Mouse (Mus musculus) myocyte (in vitro differentiated cells): Measurements from ENCODE around the gene Tent4a. TPM values are rescaled to one million over a fixed set of nuclear protein-coding genes. Genes with fewer than 3 reads are reported as not detected.

Experiments used
- H3K27me3 ChIP-seq: one replicate; pipeline ENCODE4 v1.6.1; 2011; ENCODE audit not compliant: control insufficient read depth, insufficient read depth, insufficient read length
- H3K36me3 ChIP-seq: one replicate; pipeline ENCODE4 v1.6.1; 2011; ENCODE audit not compliant: control insufficient read depth, insufficient read depth
- H3K4me2 ChIP-seq: one replicate; pipeline ENCODE4 v1.6.1; 2011; ENCODE audit warnings: low read depth, control low read depth
- H3K4me3 ChIP-seq: one replicate; pipeline ENCODE4 v1.5.1; 2011; ENCODE audit warnings: mild to moderate bottlenecking, control low read depth, moderate library complexity
- H3K79me2 ChIP-seq: one replicate; pipeline ENCODE4 v1.6.1; 2011; ENCODE audit not compliant: control insufficient read depth, insufficient read depth
- H3ac ChIP-seq: one replicate; pipeline ENCODE4 v1.6.1; 2011; ENCODE audit not compliant: control insufficient read depth, insufficient read length
- CEBPB ChIP-seq: IDR thresholded peaks from 2 replicates; pipeline ENCODE4 v1.6.1; 2011; ENCODE audit warnings: mild to moderate bottlenecking, moderate library complexity; ENCODE audit not compliant: poor library complexity, insufficient read depth, severe bottlenecking
- E2F4 ChIP-seq: IDR thresholded peaks from one replicate; pipeline ENCODE4 v1.6.1; 2011; ENCODE audit warnings: mild to moderate bottlenecking, control low read depth, moderate library complexity; ENCODE audit not compliant: insufficient read depth
- MAX ChIP-seq: IDR thresholded peaks from one replicate; pipeline ENCODE4 v1.6.1; 2011; ENCODE audit warnings: low read depth, mild to moderate bottlenecking, control low read depth
- MYOD1 ChIP-seq, 3 experiments: IDR thresholded peaks; one replicate each; pipeline ENCODE4 v1.6.1; 2011; ENCODE audit warnings: control low read depth in 2 of 3, low read depth in 2 of 3, mild to moderate bottlenecking in 2 of 3, moderate library complexity in 1 of 3; ENCODE audit not compliant: insufficient read length in 2 of 3, control insufficient read depth in 1 of 3
- MYOG ChIP-seq, 3 experiments: IDR thresholded peaks; one replicate each; pipeline ENCODE4 v1.6.1; 2011; ENCODE audit warnings: control low read depth in 2 of 3, low read depth in 2 of 3, mild to moderate bottlenecking in 2 of 3; ENCODE audit not compliant: insufficient read length in 2 of 3, control insufficient read depth in 1 of 3, insufficient read depth in 1 of 3
- POLR2A ChIP-seq: IDR thresholded peaks from one replicate; pipeline ENCODE4 v1.6.1; 2011; ENCODE audit warnings: low read depth, mild to moderate bottlenecking, control low read depth, moderate library complexity; ENCODE audit not compliant: insufficient read length
- POLR2AphosphoS2 ChIP-seq: IDR thresholded peaks from one replicate; pipeline ENCODE4 v1.6.1; 2011; ENCODE audit warnings: low read depth, control low read depth; ENCODE audit not compliant: insufficient read length
- REST ChIP-seq: IDR thresholded peaks from one replicate; pipeline ENCODE4 v1.6.1; 2011; ENCODE audit warnings: mild to moderate bottlenecking, control low read depth, moderate library complexity; ENCODE audit not compliant: insufficient read depth, insufficient read length
- SRF ChIP-seq: IDR thresholded peaks from one replicate; pipeline ENCODE4 v1.6.1; 2011; ENCODE audit warnings: low read depth; ENCODE audit not compliant: control insufficient read depth, insufficient read length
- TCF12 ChIP-seq: IDR thresholded peaks from one replicate; pipeline ENCODE4 v1.6.1; 2011; ENCODE audit warnings: mild to moderate bottlenecking, control low read depth; ENCODE audit not compliant: poor library complexity, insufficient read depth, severe bottlenecking
- TCF3 ChIP-seq: IDR thresholded peaks from one replicate; pipeline ENCODE4 v1.6.1; 2011; ENCODE audit warnings: low read depth, control low read depth; ENCODE audit not compliant: insufficient read length
- USF1 ChIP-seq: IDR thresholded peaks from one replicate; pipeline ENCODE4 v1.6.1; 2011; ENCODE audit warnings: low read depth, mild to moderate bottlenecking, control low read depth, moderate library complexity
- polyA plus RNA-seq: library from polyadenylated mRNA; unstranded; fragments of >200 nt; fragmentation: generic; extraction: Trizol; gene quantifications from one replicate; pipeline ENCODE4 v1.2.1, GENCODE M21; 2012; ENCODE audit warnings: missing spikeins

Gene Tent4a
- polyA plus RNA-seq, 1 experiment = 12.1 TPM

DNA sequence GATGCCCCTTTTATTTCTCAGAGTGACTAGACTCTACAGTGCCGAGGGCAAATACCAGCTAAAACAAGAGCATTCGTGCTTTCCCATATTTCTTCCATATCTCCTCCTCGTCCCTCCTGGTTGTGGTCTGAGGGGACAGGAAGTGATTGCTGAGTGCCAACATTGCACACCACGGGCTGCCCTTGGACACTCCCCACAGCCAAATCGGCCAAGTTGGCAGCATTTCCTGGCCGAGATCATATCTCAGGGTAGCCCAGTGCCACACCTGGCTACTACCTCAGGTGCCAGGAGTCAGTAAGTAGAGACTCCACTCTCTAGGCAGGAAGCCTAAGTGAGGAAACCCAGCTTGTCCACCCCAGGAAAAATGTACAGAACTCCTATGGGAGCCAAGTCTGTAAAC is 6.8 kb upstream of the Tent4a start:
- TF ChIP-seq E2F4 (no peak), CEBPB (no peak), MYOG (IDR thresholded peaks at IDR 0.05; ENCODE audit: control insufficient read depth in 1 of 3, insufficient read depth in 1 of 3, insufficient read length in 2 of 3, low read depth in 2 of 3) (no peak), POLR2A (no peak), REST (no peak), MAX (no peak), SRF (no peak), MYOD1 (IDR thresholded peaks at IDR 0.05; ENCODE audit: control insufficient read depth in 1 of 3, insufficient read length in 2 of 3, low read depth in 2 of 3) (no peak), TCF3 (no peak), USF1 (no peak), TCF12 (no peak), POLR2AphosphoS2 (no peak)
- peak overlapping the region; percentile 48 for H3K4me2 ChIP-seq

DNA sequence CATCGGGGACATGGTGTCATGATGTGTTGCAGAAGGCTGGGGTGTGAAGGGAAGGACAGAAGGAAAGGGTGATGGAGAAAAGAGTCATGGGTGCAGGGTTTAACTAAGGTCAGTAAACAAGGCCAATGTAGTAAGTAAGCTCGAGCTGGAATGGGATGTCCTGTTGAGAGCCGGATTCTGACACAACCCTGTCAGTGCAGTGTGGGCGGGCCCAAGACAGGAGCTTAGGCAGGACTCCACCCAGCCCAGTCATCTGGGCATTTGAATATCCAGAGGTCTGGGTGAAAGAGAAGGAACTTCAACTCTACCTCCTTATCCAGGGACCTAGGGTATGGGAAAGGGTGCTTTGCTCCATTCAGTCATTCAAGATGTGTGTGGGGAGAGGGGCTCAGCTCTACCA is 3.9 kb upstream of the Tent4a start:
- Histone ChIP-seq H3K4me3 (no peak overlapping the region), H3K79me2 (no peaks in the 10 kb centered on the region), H3K4me2 (no peak overlapping the region), H3ac (no peak overlapping the region), H3K36me3 (no peaks in the 10 kb centered on the region), H3K27me3 (no peaks in the 10 kb centered on the region)
- TF ChIP-seq TCF12 = no peak
- no peak for TF ChIP-seq POLR2AphosphoS2
- no peak for TF ChIP-seq MAX
- no peak for TF ChIP-seq USF1
- TF ChIP-seq SRF = no peak
- TF ChIP-seq MYOD1 (IDR thresholded peaks at IDR 0.05; ENCODE audit: control insufficient read depth in 1 of 3, insufficient read length in 2 of 3, low read depth in 2 of 3) = no peak
- TF ChIP-seq TCF3 = no peak
- no peak for TF ChIP-seq POLR2A
- no peak for TF ChIP-seq E2F4

More for the DNA sequence above, 6.8 kb upstream of the Tent4a start:
- no peaks in the 10 kb centered on the region for H3K79me2 ChIP-seq
- H3ac ChIP-seq = no peak overlapping the region
- H3K27me3 ChIP-seq = no peaks in the 10 kb centered on the region
- no peak overlapping the region for H3K4me3 ChIP-seq
- H3K36me3 ChIP-seq = no peaks in the 10 kb centered on the region

DNA sequence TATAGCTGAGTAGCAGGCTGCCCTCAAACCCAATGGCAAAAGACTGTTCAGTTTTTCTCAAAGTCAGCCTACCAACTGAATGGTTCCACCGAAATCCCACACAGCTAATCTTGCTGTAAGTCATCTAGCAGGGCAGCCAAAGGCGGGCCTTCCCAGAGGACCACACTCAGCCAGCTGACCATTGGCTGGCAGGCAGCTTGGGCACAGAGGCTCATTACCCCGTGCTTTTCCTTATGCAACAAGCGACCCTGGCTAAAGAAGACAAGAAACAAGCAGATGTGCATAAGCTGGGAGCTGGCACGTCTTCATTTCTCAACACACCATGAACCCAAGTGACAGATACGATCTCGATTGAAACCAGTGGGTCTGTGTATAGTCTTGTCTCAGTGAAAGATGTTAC is 2.9 kb upstream of the Tent4a start:
- TF ChIP-seq MAX (no peak), POLR2A (no peak), MYOG (IDR thresholded peaks at IDR 0.05; ENCODE audit: control insufficient read depth in 1 of 3, insufficient read depth in 1 of 3, insufficient read length in 2 of 3, low read depth in 2 of 3) (no peak), MYOD1 (IDR thresholded peaks at IDR 0.05; ENCODE audit: control insufficient read depth in 1 of 3, insufficient read length in 2 of 3, low read depth in 2 of 3) (no peak), E2F4 (no peak), USF1 (no peak), SRF (no peak), TCF12 (no peak), TCF3 (no peak), POLR2AphosphoS2 (no peak), REST (no peak), CEBPB (no peak)
- Histone ChIP-seq H3K36me3 (no peaks in the 10 kb centered on the region), H3K4me3 (no peak overlapping the region), H3K79me2 (peaks cover 9% of the 10 kb centered on the region), H3K4me2 (no peak overlapping the region), H3K27me3 (no peaks in the 10 kb centered on the region), H3ac (no peak overlapping the region)

DNA sequence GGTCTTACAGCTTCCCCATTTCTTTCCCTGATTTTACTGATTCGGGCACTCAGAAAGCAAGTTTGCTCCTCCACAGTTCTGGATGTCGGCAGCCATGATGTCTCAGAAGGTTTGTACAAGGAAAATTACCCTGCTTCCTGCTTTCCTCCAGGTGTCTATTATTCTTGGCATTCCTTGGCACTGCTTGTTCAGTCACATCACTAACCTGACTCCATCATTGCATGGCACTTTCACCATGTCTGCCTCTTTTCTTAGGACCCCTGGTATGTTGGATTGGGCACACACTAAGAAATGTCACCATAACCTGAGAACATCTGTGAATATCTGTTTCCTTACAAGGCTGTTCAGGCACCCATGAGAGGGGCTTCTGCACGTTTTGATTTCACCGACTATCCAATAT is 1.6 kb upstream of the Tent4a start:
- Histone ChIP-seq H3K36me3 (no peaks in the 10 kb centered on the region), H3K4me2 (peak overlapping the region; percentile 79), H3K27me3 (no peaks in the 10 kb centered on the region), H3K4me3 (peak overlapping the region; percentile 58), H3K79me2 (peaks cover 23% of the 10 kb centered on the region), H3ac (no peak overlapping the region)
- TF ChIP-seq TCF12 = no peak
- no peak for TF ChIP-seq POLR2AphosphoS2
- no peak for TF ChIP-seq MAX
- TF ChIP-seq REST = no peak
- no peak for TF ChIP-seq USF1
- TF ChIP-seq E2F4 = no peak
- no peak for TF ChIP-seq TCF3
- TF ChIP-seq CEBPB = no peak
- no peak for TF ChIP-seq SRF
- no peak for TF ChIP-seq MYOD1 (IDR thresholded peaks at IDR 0.05; ENCODE audit: control insufficient read depth in 1 of 3, insufficient read length in 2 of 3, low read depth in 2 of 3)
- no peak for TF ChIP-seq MYOG (IDR thresholded peaks at IDR 0.05; ENCODE audit: control insufficient read depth in 1 of 3, insufficient read depth in 1 of 3, insufficient read length in 2 of 3, low read depth in 2 of 3)
